ENCODE assay signal across 8 mouse cellular contexts in genomic region chr7:28488030-28488491, GRCm38 (mm10). TPM values are rescaled to one million over a fixed set of nuclear protein-coding genes. Genes with fewer than 3 reads are reported as not detected.
A peak's percentile ranks its signal among the peaks of the same experiment; 100 is the strongest.
DNase-seq lines count a peak whose midpoint lies in the region; ATAC-seq and TF ChIP-seq lines count a peak whose summit lies in the region.

No protein-coding gene starts in this region.

- no peak for TF ChIP-seq POLR2A in myocyte (IDR thresholded peaks at IDR 0.05; ENCODE audit: insufficient read length, low read depth)

- 3% methylated on average over 16 of the region's 16 CpGs for WGBS in embryonic facial prominence, embryonic 12.5 days
- WGBS in intestine, embryonic 15.5 days: 3% methylated on average over 16 of the region's 16 CpGs
- 5% methylated on average over 16 of the region's 16 CpGs for WGBS in limb, embryonic 13.5 days

- no peaks in the 10 kb centered on the region for H3K36me3 ChIP-seq in embryonic facial prominence, embryonic 12.5 days
- H3K36me3 ChIP-seq in intestine, embryonic 15.5 days: no peaks in the 10 kb centered on the region
- no peaks in the 10 kb centered on the region for H3K36me3 ChIP-seq in limb, embryonic 13.5 days
- H3K36me3 ChIP-seq in myocyte (ENCODE audit: control insufficient read depth, insufficient read depth): no peaks in the 10 kb centered on the region

- no peak overlapping the region for H3K27ac ChIP-seq in embryonic facial prominence, embryonic 12.5 days
- 0 out of 2 replicates have a peak overlapping the region, but pooled peaks have one; percentile 13 for H3K27ac ChIP-seq in intestine, embryonic 15.5 days
- H3K27ac ChIP-seq in limb, embryonic 13.5 days: no peak overlapping the region

- H3K4me2 ChIP-seq in embryonic facial prominence, embryonic 12.5 days (replicated peaks): peak overlapping the region; percentile 47
- H3K4me2 ChIP-seq in intestine, embryonic 15.5 days (replicated peaks): peak overlapping the region; percentile 59
- H3K4me2 ChIP-seq in limb, embryonic 13.5 days (replicated peaks): peak overlapping the region; percentile 62
- H3K4me2 ChIP-seq in myocyte (ENCODE audit: low read depth): peak overlapping the region; percentile 59

- no peaks in the 10 kb centered on the region; the same call in 1 of the 2 replicates for H3K27me3 ChIP-seq in embryonic facial prominence, embryonic 12.5 days
- H3K27me3 ChIP-seq in intestine, embryonic 15.5 days (replicated peaks): no peaks in the 10 kb centered on the region
- peaks cover 12% of the 10 kb centered on the region for H3K27me3 ChIP-seq in limb, embryonic 13.5 days
- no peaks in the 10 kb centered on the region for H3K27me3 ChIP-seq in myocyte (ENCODE audit: control insufficient read depth, insufficient read depth, insufficient read length)

- H3K9me3 ChIP-seq in embryonic facial prominence, embryonic 12.5 days: no peaks in the 10 kb centered on the region
- H3K9me3 ChIP-seq in intestine, embryonic 15.5 days: no peaks in the 10 kb centered on the region
- no peaks in the 10 kb centered on the region; the same call in 1 of the 2 replicates for H3K9me3 ChIP-seq in limb, embryonic 13.5 days

- peak overlapping the region; percentile 22 for H3K4me3 ChIP-seq in embryonic facial prominence, embryonic 12.5 days
- peak overlapping the region; percentile 21 for H3K4me3 ChIP-seq in intestine, embryonic 15.5 days (replicated peaks)
- peak overlapping the region; percentile 33 for H3K4me3 ChIP-seq in limb, embryonic 13.5 days
- no peak overlapping the region for H3K4me3 ChIP-seq in myocyte

- no peaks in the 10 kb centered on the region for H3K79me2 ChIP-seq in myocyte (ENCODE audit: control insufficient read depth, insufficient read depth)

- ATAC-seq in embryonic facial prominence, embryonic 12.5 days (ENCODE audit: insufficient number of reproducible peaks, insufficient read depth, low FRiP score, low TSS enrichment): no peak
- peak; percentile 87 for ATAC-seq in intestine, embryonic 15.5 days
- ATAC-seq in limb, embryonic 13.5 days (ENCODE audit: low FRiP score, low read depth): no peak

- peak; percentile 11 for DNase-seq in ovary, postnatal 14 days (ENCODE audit: low spot score)
- DNase-seq in ovary, postnatal 36 days (ENCODE audit: low spot score): no peak
- DNase-seq in thymus, postnatal 25 days: no peak
- no peak for DNase-seq in thymus, postnatal 36 days

- H3K9ac ChIP-seq in embryonic facial prominence, embryonic 12.5 days: no peak overlapping the region
- H3K9ac ChIP-seq in intestine, embryonic 15.5 days: no peak overlapping the region
- no peak overlapping the region; the same call in 1 of the 2 replicates for H3K9ac ChIP-seq in limb, embryonic 13.5 days

- H3ac ChIP-seq in myocyte (ENCODE audit: control insufficient read depth, insufficient read length): no peak overlapping the region

- H3K4me1 ChIP-seq in embryonic facial prominence, embryonic 12.5 days: peaks cover 6% of the 10 kb centered on the region; the same call in 1 of the 2 replicates
- H3K4me1 ChIP-seq in intestine, embryonic 15.5 days (replicated peaks): peaks cover 5% of the 10 kb centered on the region
- peaks cover 16% of the 10 kb centered on the region for H3K4me1 ChIP-seq in limb, embryonic 13.5 days

TF ChIP-seq in myocyte, 11 proteins besides CTCF, POLR2A, EP300 and RAD21:
- TF ChIP-seq CEBPB (IDR thresholded peaks at IDR 0.05; ENCODE audit: insufficient read depth, poor library complexity, severe bottlenecking) (no peak), SRF (IDR thresholded peaks at IDR 0.05; ENCODE audit: control insufficient read depth, insufficient read length, low read depth) (no peak), MYOD1 (IDR thresholded peaks at IDR 0.05; ENCODE audit: control insufficient read depth in 1 of 3, insufficient read length in 2 of 3, low read depth in 2 of 3) (no peak), MYOG (IDR thresholded peaks at IDR 0.05; ENCODE audit: control insufficient read depth in 1 of 3, insufficient read depth in 1 of 3, insufficient read length in 2 of 3, low read depth in 2 of 3) (no peak), TCF3 (IDR thresholded peaks at IDR 0.05; ENCODE audit: insufficient read length, low read depth) (no peak), MAX (IDR thresholded peaks at IDR 0.05; ENCODE audit: low read depth) (no peak)

RNA-seq across cellular contexts. Expression of gene Ifnl2, which starts 22.2 kb away (rescaled TPM):
- polyA plus RNA-seq in embryonic facial prominence, embryonic 12.5 days (2016; fragmentation: Nextera tagmentation; extraction: Ambion mirVana): not detected in 2 replicates
- not detected in 2 replicates for polyA plus RNA-seq in intestine, embryonic 15.5 days (2015; fragmentation: Nextera tagmentation; extraction: Ambion mirVana)
- not detected in 2 replicates for polyA plus RNA-seq in limb, embryonic 13.5 days (2015; fragmentation: Nextera tagmentation; extraction: Ambion mirVana)
- polyA plus RNA-seq in myocyte (2012; fragmentation: generic; extraction: Trizol): not detected

RNA-seq across cellular contexts. Expression of gene Ifnl3, which starts 34.6 kb away (rescaled TPM):
- polyA plus RNA-seq in embryonic facial prominence, embryonic 12.5 days (2016; fragmentation: Nextera tagmentation; extraction: Ambion mirVana): not detected in 2 replicates
- not detected in 2 replicates for polyA plus RNA-seq in intestine, embryonic 15.5 days (2015; fragmentation: Nextera tagmentation; extraction: Ambion mirVana)
- polyA plus RNA-seq in limb, embryonic 13.5 days (2015; fragmentation: Nextera tagmentation; extraction: Ambion mirVana): not detected in 2 replicates
- not detected for polyA plus RNA-seq in myocyte (2012; fragmentation: generic; extraction: Trizol)

RNA-seq across cellular contexts. Expression of gene Lrfn1, which starts 36.3 kb away (rescaled TPM):
- polyA plus RNA-seq in embryonic facial prominence, embryonic 12.5 days (2016; fragmentation: Nextera tagmentation; extraction: Ambion mirVana): 9.9 and 10.7 TPM in 2 replicates
- polyA plus RNA-seq in intestine, embryonic 15.5 days (2015; fragmentation: Nextera tagmentation; extraction: Ambion mirVana): 1.9 and 2.7 TPM in 2 replicates
- polyA plus RNA-seq in limb, embryonic 13.5 days (2015; fragmentation: Nextera tagmentation; extraction: Ambion mirVana): 4.1 and 5.0 TPM in 2 replicates
- not detected for polyA plus RNA-seq in myocyte (2012; fragmentation: generic; extraction: Trizol)

RNA-seq across cellular contexts. Expression of gene Gmfg, which starts 50.8 kb away (rescaled TPM):
- 7.5 and 8.3 TPM in 2 replicates for polyA plus RNA-seq in embryonic facial prominence, embryonic 12.5 days (2016; fragmentation: Nextera tagmentation; extraction: Ambion mirVana)
- 17.5 and 19.9 TPM in 2 replicates for polyA plus RNA-seq in intestine, embryonic 15.5 days (2015; fragmentation: Nextera tagmentation; extraction: Ambion mirVana)
- 7.8 and 8.6 TPM in 2 replicates for polyA plus RNA-seq in limb, embryonic 13.5 days (2015; fragmentation: Nextera tagmentation; extraction: Ambion mirVana)
- polyA plus RNA-seq in myocyte (2012; fragmentation: generic; extraction: Trizol): not detected

RNA-seq across cellular contexts. Expression of gene Sycn, which starts 52.6 kb away (rescaled TPM):
- polyA plus RNA-seq in embryonic facial prominence, embryonic 12.5 days (2016; fragmentation: Nextera tagmentation; extraction: Ambion mirVana): not detected in 2 replicates
- 33.3 and 122 TPM in 2 replicates for polyA plus RNA-seq in intestine, embryonic 15.5 days (2015; fragmentation: Nextera tagmentation; extraction: Ambion mirVana)
- polyA plus RNA-seq in limb, embryonic 13.5 days (2015; fragmentation: Nextera tagmentation; extraction: Ambion mirVana): not detected in 2 replicates
- polyA plus RNA-seq in myocyte (2012; fragmentation: generic; extraction: Trizol): not detected
